Mouse (Mus musculus) adipose tissue, adult 10 weeks (tissue): ENCODE measurements around the gene Crispld2. TPM values are rescaled to one million over a fixed set of nuclear protein-coding genes. Genes with fewer than 3 reads are reported as not detected.

Source experiments
- polyA plus RNA-seq: library from polyadenylated mRNA; stranded (reverse); fragments of 350-450 nt; fragmentation: Illumina TruSeq; extraction: RNeasy Lipid Tissue Mini Kit (QIAGEN cat#74804); gene quantifications from one replicate; pipeline ENCODE4 v1.2.3, GENCODE M21; 2014; ENCODE audit warnings: low read depth, low replicate concordance

Gene Crispld2
- 46.3 TPM for polyA plus RNA-seq

DNA sequence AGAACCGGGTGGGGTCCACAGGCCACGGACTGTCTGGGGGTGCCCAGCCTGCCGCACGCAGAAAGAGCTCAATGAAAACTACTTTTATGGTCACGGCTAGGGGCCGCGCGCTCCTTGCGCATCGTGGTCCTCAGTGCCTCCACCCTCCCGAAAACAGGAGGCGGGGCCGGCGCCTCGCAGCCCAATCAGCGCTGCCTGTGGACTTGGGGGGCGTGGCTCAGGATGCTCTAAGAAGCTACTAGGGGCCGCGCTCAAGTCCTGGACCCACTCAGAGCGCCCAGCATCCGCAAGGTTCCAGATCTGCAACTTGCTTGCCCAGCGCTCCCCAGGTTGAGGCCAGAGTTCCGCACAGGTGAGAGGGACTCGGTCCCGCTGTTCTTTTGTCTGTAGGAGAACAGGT lies at the start of gene Crispld2:
Gene Crispld2, plus strand, starts transcription at position 190 of the 400 bp plus-strand sequence.

DNA sequence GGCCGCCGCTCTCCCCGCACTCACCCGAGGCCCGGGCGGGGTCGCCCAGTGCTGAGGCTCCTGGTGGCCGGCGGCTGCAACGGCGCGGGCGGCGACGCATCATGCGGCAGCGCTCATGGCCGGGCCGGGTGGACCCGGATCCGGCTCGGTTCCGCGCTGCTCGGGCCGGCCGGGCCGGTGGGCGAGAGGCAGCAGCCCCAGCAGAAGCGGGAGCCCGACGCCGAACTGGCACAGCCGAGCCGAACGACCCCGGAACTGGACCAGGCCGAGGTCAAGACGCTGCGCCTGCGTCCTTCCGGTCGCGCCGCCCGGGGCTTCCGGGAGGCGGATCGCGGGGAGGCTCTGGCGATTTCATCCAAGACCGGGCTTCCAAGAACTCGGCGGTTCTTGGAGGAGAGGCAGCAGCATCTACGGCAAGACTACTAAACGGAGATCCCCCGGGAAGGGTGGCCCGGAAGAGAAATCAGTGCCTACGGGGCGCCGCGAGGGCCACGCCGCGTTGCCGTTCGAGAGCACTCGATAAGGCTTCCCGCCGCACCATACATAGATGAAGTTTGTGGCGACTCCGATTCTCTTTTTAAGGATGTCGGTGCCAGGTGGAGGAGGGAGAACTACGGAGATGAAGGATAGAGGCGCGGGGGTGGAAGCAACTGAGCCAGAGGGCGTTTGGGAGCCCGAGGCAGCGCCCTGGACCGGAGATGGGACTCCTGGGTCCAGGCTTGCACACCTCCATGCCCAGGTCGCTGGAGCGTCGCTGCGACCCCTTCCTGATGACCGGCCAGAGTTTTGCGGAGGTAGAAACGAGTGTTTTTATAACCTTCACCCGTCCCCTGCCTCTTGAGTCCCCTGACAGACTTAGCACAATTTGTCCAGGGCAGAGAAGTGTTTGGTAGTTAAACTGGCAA lies 109.1 kb downstream of the Crispld2 start, which contains the start of gene Zdhhc7:
Gene Zdhhc7, minus strand, starts transcription at position 415 of the 905 bp plus-strand sequence.

Other genes with a start within 250 kb of the Crispld2 start
- gene Tldc1, start 214.0 kb upstream of the Crispld2 start, polyA plus RNA-seq: 10.6 TPM
- gene Cotl1, start 151.9 kb upstream of the Crispld2 start, polyA plus RNA-seq: 57.5 TPM
- 8.4 TPM for gene Klhl36, start 130.2 kb upstream of the Crispld2 start, polyA plus RNA-seq
- 57.4 TPM for gene Usp10, start 82.1 kb upstream of the Crispld2 start, polyA plus RNA-seq
- gene Gm20388, start 81.6 kb upstream of the Crispld2 start, polyA plus RNA-seq: 37.3 TPM
- 24.4 TPM for gene Zdhhc7, start 109.0 kb downstream of the Crispld2 start, polyA plus RNA-seq
- 19.9 TPM for gene 6430548M08Rik, start 121.7 kb downstream of the Crispld2 start, polyA plus RNA-seq
- 1.2 TPM for gene Fam92b, start 185.0 kb downstream of the Crispld2 start, polyA plus RNA-seq
- gene Gse1, start 236.0 kb downstream of the Crispld2 start, polyA plus RNA-seq: 19.5 TPM